Mouse (Mus musculus): ENCODE measurements around the gene Gmeb2. TPM values are rescaled to one million over a fixed set of nuclear protein-coding genes. Genes with fewer than 3 reads are reported as not detected.

The Gmeb2 gene
- total and polyA plus RNA-seq, 2 experiments from 2014 or later: 8.6 to 16.0 TPM

- Histone ChIP-seq H3K9me3 (ENCODE audit: low read length) (no peaks in the 10 kb centered on the region), H3K4me2 (ENCODE audit: low read depth, low read length, poor library complexity, severe bottlenecking) (no peak overlapping the region), H3K9ac (replicated peaks; ENCODE audit: low read length, poor library complexity, severe bottlenecking) (no peak overlapping the region), H3K27ac (ENCODE audit: low read depth, low read length) (no peak overlapping the region), H3K36me3 (ENCODE audit: insufficient read depth, low read length) (peaks cover 24% of the 10 kb centered on the region), H3K4me1 (ENCODE audit: insufficient read depth, low read length) (no peaks in the 10 kb centered on the region), H3K27me3 (ENCODE audit: insufficient read depth, low read length) (no peaks in the 10 kb centered on the region), H3K4me3 (ENCODE audit: low read depth, low read length) (no peak overlapping the region)
- DNase-seq (ENCODE audit: low spot score): no peak
- ATAC-seq (ENCODE audit: low FRiP score): no peak
- 98% methylated on average over 2 of the region's 2 CpGs for WGBS
- no peak for TF ChIP-seq CTCF (IDR thresholded peaks at IDR 0.05)
Measured at GRCm38 (mm10) chr2:181272092-181272491, 15.7 kb downstream of the Gmeb2 start.

GRCm38 (mm10) chr2:181266839-181267238 lies 21.0 kb downstream of the Gmeb2 start:
- no peak for TF ChIP-seq CTCF (IDR thresholded peaks at IDR 0.05)
- no peaks in the 10 kb centered on the region for H3K27me3 ChIP-seq (ENCODE audit: insufficient read depth, low read length)
- no peaks in the 10 kb centered on the region for H3K4me1 ChIP-seq (ENCODE audit: insufficient read depth, low read length)
- peaks cover 33% of the 10 kb centered on the region for H3K36me3 ChIP-seq (ENCODE audit: insufficient read depth, low read length)
- DNase-seq (ENCODE audit: low spot score) (no peak), ATAC-seq (ENCODE audit: low FRiP score) (no peak)
- no peak overlapping the region for H3K27ac ChIP-seq (ENCODE audit: low read depth, low read length)
- no peak overlapping the region for H3K4me2 ChIP-seq (ENCODE audit: low read depth, low read length, poor library complexity, severe bottlenecking)
- no peak overlapping the region for H3K4me3 ChIP-seq (ENCODE audit: low read depth, low read length)
- WGBS: 98% methylated on average over 2 of the region's 2 CpGs
- no peaks in the 10 kb centered on the region for H3K9me3 ChIP-seq (ENCODE audit: low read length)
- H3K9ac ChIP-seq (replicated peaks; ENCODE audit: low read length, poor library complexity, severe bottlenecking): no peak overlapping the region

DNA sequence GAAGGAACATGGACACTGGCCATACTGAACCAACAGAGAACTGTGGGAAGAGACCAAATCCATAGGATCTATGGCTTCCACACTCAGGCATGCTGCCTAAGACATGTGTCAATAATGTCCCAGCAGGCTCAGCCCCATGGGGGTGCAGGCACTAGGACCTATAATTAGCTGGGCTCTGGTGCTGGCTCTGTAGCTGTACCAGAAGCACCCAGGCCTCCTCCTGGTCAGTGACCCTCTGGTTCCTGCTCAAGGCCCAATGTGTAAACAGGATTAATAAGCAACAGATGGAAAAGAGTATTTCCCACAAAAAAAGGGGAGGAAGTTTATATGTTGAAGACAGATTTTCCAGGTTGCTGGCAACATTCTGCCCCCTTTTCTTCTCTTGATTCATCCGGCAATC lies 34.6 kb downstream of the Gmeb2 start:
- no peaks in the 10 kb centered on the region for H3K27me3 ChIP-seq (ENCODE audit: insufficient read depth, low read length)
- WGBS: 82% methylated on average over 1 of the region's 1 CpGs
- no peaks in the 10 kb centered on the region for H3K4me1 ChIP-seq (ENCODE audit: insufficient read depth, low read length)
- H3K4me2 ChIP-seq (ENCODE audit: low read depth, low read length, poor library complexity, severe bottlenecking): no peak overlapping the region
- no peaks in the 10 kb centered on the region for H3K9me3 ChIP-seq (ENCODE audit: low read length)
- DNase-seq (ENCODE audit: low spot score): no peak
- H3K27ac ChIP-seq (ENCODE audit: low read depth, low read length): no peak overlapping the region
- ATAC-seq (ENCODE audit: low FRiP score): no peak
- no peak for TF ChIP-seq CTCF (IDR thresholded peaks at IDR 0.05)
- peaks cover 43% of the 10 kb centered on the region for H3K36me3 ChIP-seq (ENCODE audit: insufficient read depth, low read length)
- no peak overlapping the region for H3K4me3 ChIP-seq (ENCODE audit: low read depth, low read length)
- no peak overlapping the region for H3K9ac ChIP-seq (replicated peaks; ENCODE audit: low read length, poor library complexity, severe bottlenecking)

DNA sequence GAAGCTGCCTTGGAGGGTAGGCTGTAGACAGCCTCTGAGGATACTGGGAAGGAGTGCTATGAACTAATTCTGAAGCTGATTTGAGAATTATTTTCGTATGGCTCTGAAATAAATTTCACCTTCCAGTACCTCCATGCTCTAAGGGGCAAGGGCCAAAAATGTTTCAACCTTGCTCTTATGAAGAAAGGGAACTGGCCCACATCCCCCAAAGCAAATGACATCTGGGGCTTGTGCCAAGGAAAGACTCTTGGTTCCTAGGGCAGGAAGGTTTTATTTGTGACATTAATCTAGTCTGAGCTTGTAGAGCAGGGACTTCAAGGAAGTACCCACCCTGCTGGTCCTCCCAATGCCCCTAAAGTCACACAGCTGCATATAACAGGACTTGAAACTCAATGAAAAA lies 36.0 kb downstream of the Gmeb2 start:
- H3K27ac ChIP-seq (ENCODE audit: low read depth, low read length): no peak overlapping the region
- WGBS: 83% methylated on average over 1 of the region's 1 CpGs
- ATAC-seq (ENCODE audit: low FRiP score): no peak
- DNase-seq (ENCODE audit: low spot score): no peak
- H3K4me2 ChIP-seq (ENCODE audit: low read depth, low read length, poor library complexity, severe bottlenecking): no peak overlapping the region
- no peak for TF ChIP-seq CTCF (IDR thresholded peaks at IDR 0.05)
- no peaks in the 10 kb centered on the region for H3K27me3 ChIP-seq (ENCODE audit: insufficient read depth, low read length)
- H3K36me3 ChIP-seq (ENCODE audit: insufficient read depth, low read length): peaks cover 39% of the 10 kb centered on the region
- no peaks in the 10 kb centered on the region for H3K4me1 ChIP-seq (ENCODE audit: insufficient read depth, low read length)
- H3K4me3 ChIP-seq (ENCODE audit: low read depth, low read length): no peak overlapping the region
- H3K9ac ChIP-seq (replicated peaks; ENCODE audit: low read length, poor library complexity, severe bottlenecking): no peak overlapping the region
- no peaks in the 10 kb centered on the region for H3K9me3 ChIP-seq (ENCODE audit: low read length)

DNA sequence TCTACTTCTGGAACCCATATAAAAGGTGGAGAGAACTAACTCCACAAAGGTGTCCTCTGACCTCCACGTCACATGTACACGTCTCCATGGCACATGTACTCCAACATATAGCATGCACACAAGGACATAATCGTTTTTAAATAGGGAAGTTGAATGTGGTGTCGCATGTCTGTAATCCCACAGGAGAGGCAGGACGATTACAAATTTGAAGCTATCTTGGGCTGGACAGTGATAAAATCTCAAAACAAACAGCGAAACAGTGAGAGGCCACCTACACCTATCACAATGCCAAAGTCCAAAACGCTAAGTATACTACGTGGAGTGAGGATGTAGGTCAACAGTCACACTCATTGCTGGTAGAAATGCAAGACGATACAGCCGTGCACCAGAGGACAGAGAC lies 38.6 kb downstream of the Gmeb2 start:
- H3K4me2 ChIP-seq (ENCODE audit: low read depth, low read length, poor library complexity, severe bottlenecking): no peak overlapping the region
- H3K9ac ChIP-seq (replicated peaks; ENCODE audit: low read length, poor library complexity, severe bottlenecking): no peak overlapping the region
- no peaks in the 10 kb centered on the region for H3K9me3 ChIP-seq (ENCODE audit: low read length)
- WGBS: 90% methylated on average over 10 of the region's 10 CpGs
- H3K4me3 ChIP-seq (ENCODE audit: low read depth, low read length): no peak overlapping the region
- H3K36me3 ChIP-seq (ENCODE audit: insufficient read depth, low read length): peaks cover 18% of the 10 kb centered on the region
- H3K27ac ChIP-seq (ENCODE audit: low read depth, low read length): no peak overlapping the region
- H3K27me3 ChIP-seq (ENCODE audit: insufficient read depth, low read length): no peaks in the 10 kb centered on the region
- DNase-seq (ENCODE audit: low spot score) (no peak), ATAC-seq (ENCODE audit: low FRiP score) (no peak)
- H3K4me1 ChIP-seq (ENCODE audit: insufficient read depth, low read length): no peaks in the 10 kb centered on the region
- no peak for TF ChIP-seq CTCF (IDR thresholded peaks at IDR 0.05)

- Histone ChIP-seq H3K9me3 (ENCODE audit: low read length) (no peaks in the 10 kb centered on the region), H3K36me3 (ENCODE audit: insufficient read depth, low read length) (no peaks in the 10 kb centered on the region), H3K4me2 (ENCODE audit: low read depth, low read length, poor library complexity, severe bottlenecking) (no peak overlapping the region), H3K4me3 (ENCODE audit: low read depth, low read length) (no peak overlapping the region), H3K4me1 (ENCODE audit: insufficient read depth, low read length) (no peaks in the 10 kb centered on the region), H3K9ac (replicated peaks; ENCODE audit: low read length, poor library complexity, severe bottlenecking) (no peak overlapping the region), H3K27ac (ENCODE audit: low read depth, low read length) (no peak overlapping the region), H3K27me3 (ENCODE audit: insufficient read depth, low read length) (no peaks in the 10 kb centered on the region)
- TF ChIP-seq CTCF (IDR thresholded peaks at IDR 0.05): no peak
- DNase-seq (ENCODE audit: low spot score) (no peak), ATAC-seq (ENCODE audit: low FRiP score) (no peak)
- WGBS: 34% methylated on average over 2 of the region's 2 CpGs
Measured at GRCm38 (mm10) chr2:181245031-181245430, 42.8 kb downstream of the Gmeb2 start.
